Mouse (Mus musculus) G1E (cell line): ENCODE measurements around the gene Pop7.

Experiments
- CTCF ChIP-seq: IDR thresholded peaks from 2 replicates; pipeline ENCODE4 v1.5.1; 2012; ENCODE audit warnings: low read depth, low read length, inconsistent platforms, mixed read lengths
- TAL1 ChIP-seq: conservative IDR thresholded peaks from 2 replicates; pipeline ENCODE4 v1.6.1; 2012; ENCODE audit warnings: low read depth, low read length, inconsistent platforms, mixed read lengths

- TF ChIP-seq CTCF: no peak
- no peak for TF ChIP-seq TAL1
Observed at GRCm38 (mm10) chr5:137541768-137542540, 39.6 kb upstream of the Pop7 start.
